Mouse (Mus musculus): ENCODE data around the gene Lpcat2. TPM values are rescaled to one million over a fixed set of nuclear protein-coding genes. Genes with fewer than 3 reads are reported as not detected.

Gene Lpcat2
- total and polyA plus RNA-seq, 3 experiments = 5.2 to 7.5 TPM; not detected in 1

GRCm38 (mm10) chr8:92827243-92828034 is 27.7 kb upstream of the Lpcat2 start, which contains the start of gene Mmp2:
Gene Mmp2 (plus strand): TSS chr8:92827291.
- H3K79me2 ChIP-seq (ENCODE audit: control insufficient read depth, insufficient read depth, low read length, poor library complexity) = no peaks in the 10 kb centered on the region
- TF ChIP-seq USF1 (IDR thresholded peaks at IDR 0.05; ENCODE audit: low read depth, low read length) (no peak), CHD1 (IDR thresholded peaks at IDR 0.05; ENCODE audit: low read depth, low read length) (no peak), TBP (IDR thresholded peaks at IDR 0.05; ENCODE audit: low read depth, low read length) (no peak)
- H3K9me3 ChIP-seq (replicated peaks; ENCODE audit: insufficient read depth, low read length) = no peaks in the 10 kb centered on the region
- no peak within 1 kb of the TSS for H3K27ac ChIP-seq (ENCODE audit: control insufficient read depth, low read depth, low read length)
- no peaks in the 10 kb centered on the region for H3K27me3 ChIP-seq (ENCODE audit: control insufficient read depth in 1 of 2, insufficient read depth in 2 of 2, low read length in 2 of 2)
- H3K4me1 ChIP-seq (ENCODE audit: control insufficient read depth in 1 of 2, insufficient read depth in 2 of 2, low read length in 2 of 2) = no peaks in the 10 kb centered on the region
- no peak for DNase-seq (ENCODE audit: low read depth, low spot score)
- no peak within 1 kb of the TSS for H3K9ac ChIP-seq (ENCODE audit: control insufficient read depth, low read depth, low read length, poor library complexity, severe bottlenecking)
- no peak within 1 kb of the TSS for H3K4me3 ChIP-seq (ENCODE audit: control insufficient read depth in 1 of 2, insufficient read depth in 1 of 2, low read depth in 2 of 2, low read length in 2 of 2)
- no peaks in the 10 kb centered on the region for H3K36me3 ChIP-seq (ENCODE audit: control insufficient read depth in 1 of 2, insufficient read depth in 2 of 2, low read length in 2 of 2)

DNA sequence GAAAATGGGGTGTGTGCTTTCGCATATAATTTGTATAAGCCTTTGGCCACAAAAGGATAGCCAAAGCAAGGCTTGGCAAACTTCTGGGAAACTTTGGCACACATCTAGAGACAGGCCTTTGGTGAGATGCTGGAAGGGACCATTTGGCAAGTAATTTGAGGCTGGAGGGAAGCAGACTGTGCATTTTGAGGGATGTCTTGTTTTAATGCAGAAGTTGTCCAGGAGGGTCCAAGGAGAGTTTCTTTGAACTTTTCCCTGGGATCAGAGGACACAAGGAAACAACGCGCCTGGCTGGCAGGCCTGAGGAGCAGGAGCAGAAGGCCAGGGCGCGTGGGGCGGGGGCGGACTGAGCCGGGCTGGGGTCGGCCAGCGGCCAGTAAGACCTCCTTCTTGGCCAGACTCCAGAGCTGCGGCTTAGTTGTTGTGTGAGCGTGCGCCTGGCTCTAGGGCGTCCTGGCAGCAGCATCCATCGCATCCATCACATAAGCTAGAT is 26.8 kb upstream of the Lpcat2 start:
- H3K36me3 ChIP-seq (ENCODE audit: control insufficient read depth in 1 of 2, insufficient read depth in 2 of 2, low read length in 2 of 2) = no peaks in the 10 kb centered on the region
- no peak overlapping the region for H3K4me3 ChIP-seq (ENCODE audit: control insufficient read depth in 1 of 2, insufficient read depth in 1 of 2, low read depth in 2 of 2, low read length in 2 of 2)
- H3K9ac ChIP-seq (ENCODE audit: control insufficient read depth, low read depth, low read length, poor library complexity, severe bottlenecking) = no peak overlapping the region
- TF ChIP-seq HCFC1 (IDR thresholded peaks at IDR 0.05; ENCODE audit: low read depth, low read length) (no peak), NRF1 (IDR thresholded peaks at IDR 0.05; ENCODE audit: insufficient read depth, low read depth, low read length, poor library complexity, severe bottlenecking) (no peak), JUND (IDR thresholded peaks at IDR 0.05; ENCODE audit: low read depth, low read length) (no peak), ZMIZ1 (IDR thresholded peaks at IDR 0.05; ENCODE audit: low read depth, low read length) (no peak), BHLHE40 (IDR thresholded peaks at IDR 0.05; ENCODE audit: borderline replicate concordance, low read depth, low read length) (no peak), ZNF384 (IDR thresholded peaks at IDR 0.05; ENCODE audit: low read depth, low read length) (no peak), MAZ (IDR thresholded peaks at IDR 0.05; ENCODE audit: low read depth, low read length) (no peak), MEF2A (IDR thresholded peaks at IDR 0.05; ENCODE audit: extremely low read depth, insufficient replicate concordance, low read depth, low read length, poor library complexity, severe bottlenecking) (no peak), ZC3H11A (IDR thresholded peaks at IDR 0.05; ENCODE audit: low read depth, low read length) (no peak), RAD21 (IDR thresholded peaks at IDR 0.05; ENCODE audit: low read depth, low read length) (no peak), MAFK (IDR thresholded peaks at IDR 0.05; ENCODE audit: borderline replicate concordance, low read depth, low read length) (no peak), CHD1 (IDR thresholded peaks at IDR 0.05; ENCODE audit: low read depth, low read length) (no peak), TBP (IDR thresholded peaks at IDR 0.05; ENCODE audit: low read depth, low read length) (no peak), UBTF (IDR thresholded peaks at IDR 0.05; ENCODE audit: borderline replicate concordance, insufficient read depth, low read depth, low read length) (no peak), CHD2 (IDR thresholded peaks at IDR 0.05; ENCODE audit: low read length) (no peak), POLR2AphosphoS2 (IDR thresholded peaks at IDR 0.05; ENCODE audit: low read length) (no peak), KAT2A (conservative IDR thresholded peaks at IDR 0.05; ENCODE audit: low read depth, low read length) (no peak), ETS1 (IDR thresholded peaks at IDR 0.05; ENCODE audit: low read depth, low read length) (no peak)
- H3K79me2 ChIP-seq (ENCODE audit: control insufficient read depth, insufficient read depth, low read length, poor library complexity) = no peaks in the 10 kb centered on the region
- no peaks in the 10 kb centered on the region for H3K9me3 ChIP-seq (replicated peaks; ENCODE audit: insufficient read depth, low read length)
- H3K4me1 ChIP-seq (ENCODE audit: control insufficient read depth in 1 of 2, insufficient read depth in 2 of 2, low read length in 2 of 2) = no peaks in the 10 kb centered on the region
- H3K27ac ChIP-seq (ENCODE audit: control insufficient read depth, low read depth, low read length) = no peak overlapping the region
- no peaks in the 10 kb centered on the region for H3K27me3 ChIP-seq (ENCODE audit: control insufficient read depth in 1 of 2, insufficient read depth in 2 of 2, low read length in 2 of 2)
- DNase-seq (ENCODE audit: low read depth, low spot score) = no peak

Data from MEL (cell line).